Mouse (Mus musculus): Measurements from ENCODE around the gene Hipk4.
"Not testable (repeated sequence)": the region's sequence is repeated elsewhere in the genome, so short reads cannot be mapped to it uniquely, and the experiment has no call there.

Hipk4 gene

DNA sequence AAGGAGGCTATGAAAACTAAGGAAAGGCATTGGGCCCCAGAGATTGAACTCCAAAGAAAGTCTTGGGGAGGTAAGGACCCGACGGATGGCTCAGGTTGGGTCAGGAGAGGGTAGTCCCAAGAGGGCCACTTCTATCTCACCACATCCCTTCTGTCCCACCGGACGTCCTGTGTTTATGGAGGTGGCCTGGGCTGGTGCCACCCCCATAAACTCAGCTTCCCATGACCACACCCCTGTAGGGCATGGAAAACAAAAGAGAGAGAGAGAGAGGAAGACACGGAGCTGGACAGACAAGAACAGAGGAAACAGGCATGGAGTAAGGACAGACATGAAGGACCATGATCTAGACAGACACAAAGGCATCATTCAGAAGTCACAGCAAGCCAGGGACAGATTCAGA lies 29.6 kb upstream of the Hipk4 start:
- in situ Hi-C loops (cut with MboI, MseI), result no loop called here

DNA sequence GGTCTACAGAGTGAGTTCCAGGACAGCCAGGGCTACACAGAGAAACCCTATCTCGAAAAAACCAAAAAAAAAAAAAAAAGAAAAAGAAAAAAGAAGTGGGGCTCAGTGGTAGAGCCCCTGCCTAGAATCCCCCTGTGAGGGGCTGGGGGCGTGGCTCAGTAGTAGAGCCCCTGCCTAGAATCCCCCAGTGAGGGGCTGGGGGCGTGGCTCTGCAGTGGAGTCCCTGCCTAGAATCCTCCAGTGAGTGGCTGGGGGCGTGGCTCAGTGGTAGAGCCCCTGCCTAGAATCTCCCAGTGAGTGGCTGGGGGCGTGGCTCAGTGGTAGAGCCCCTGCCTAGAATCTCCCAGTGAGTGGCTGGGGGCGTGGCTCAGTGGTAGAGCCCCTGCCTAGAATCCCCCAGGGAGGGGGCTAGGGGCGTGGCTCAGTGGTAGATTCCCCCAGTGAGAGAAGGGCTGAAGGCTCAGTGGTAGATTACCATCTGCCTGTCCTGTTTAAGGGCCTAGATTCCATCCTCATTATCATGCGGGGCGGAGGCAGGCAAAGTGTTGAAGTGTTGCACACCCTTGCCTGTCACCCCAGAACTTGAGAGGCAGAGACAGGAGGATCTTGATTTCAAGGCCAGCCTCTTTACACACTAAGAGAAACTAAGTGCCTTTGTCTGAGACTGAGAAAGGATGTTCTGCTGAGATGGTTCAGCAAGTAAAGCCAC lies 28.3 kb upstream of the Hipk4 start:
- in situ Hi-C loops (cut with MboI, MseI), result not testable (repeated sequence)

GRCm38 (mm10) chr7:27499036-27499435 lies 24.0 kb upstream of the Hipk4 start, which contains the start of gene Prx:
Gene Prx (plus strand): TSS chr7:27499324.
- in situ Hi-C loops (cut with MboI, MseI), result no loop called here

DNA sequence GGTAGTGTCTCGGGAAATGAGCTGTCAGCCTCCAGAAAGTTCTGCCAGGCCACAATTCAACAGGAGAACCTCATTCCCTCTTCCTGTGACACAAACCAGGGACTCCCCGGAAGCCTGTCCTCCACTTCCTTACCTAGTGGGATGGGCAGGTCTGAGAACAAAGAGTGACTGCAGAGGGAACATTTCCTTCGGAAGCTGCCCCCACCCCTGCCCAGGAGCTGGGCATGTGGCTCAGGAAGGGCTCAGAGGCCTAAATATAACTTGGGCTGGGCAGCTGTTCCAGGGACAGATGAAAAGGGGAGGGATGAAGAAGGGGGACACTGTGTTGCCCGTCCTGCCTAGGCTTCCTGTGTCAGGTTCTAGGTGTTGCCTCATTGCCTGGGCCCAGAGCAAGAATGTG lies 21.4 kb upstream of the Hipk4 start:
- in situ Hi-C loops (cut with MboI, MseI), result no loop called here

DNA sequence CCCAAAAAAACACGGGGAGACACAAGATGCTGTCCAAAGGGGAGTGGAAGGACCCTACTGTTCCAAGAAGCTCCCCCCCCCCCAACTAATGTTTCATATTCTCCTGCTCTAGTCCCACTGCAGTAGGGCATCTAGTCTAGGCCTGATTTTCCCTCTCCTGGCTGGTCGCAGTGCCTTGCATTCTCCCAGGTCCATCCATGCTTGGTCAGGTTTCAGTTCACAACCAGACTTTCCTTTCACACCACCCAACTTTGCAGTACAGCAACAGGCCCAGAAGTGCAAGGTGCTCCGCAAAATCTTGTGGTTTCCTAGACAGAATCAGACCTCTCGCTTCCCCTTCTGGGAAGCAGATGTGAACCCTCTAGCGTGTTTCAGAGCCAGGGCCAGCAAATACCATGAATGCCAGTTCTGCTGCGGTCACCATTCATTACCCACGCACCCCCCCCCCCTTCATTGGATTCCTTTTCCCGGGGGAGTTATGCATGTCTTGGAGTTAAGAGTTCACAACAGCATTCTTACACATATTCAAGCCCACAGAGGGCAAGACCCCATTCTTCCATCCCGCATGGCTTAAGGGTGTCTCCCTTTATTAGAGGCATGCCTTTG lies 16.2 kb upstream of the Hipk4 start:
- in situ Hi-C loops (cut with MboI, MseI), result loop anchor here (5.0 kb wide), 1 partner anchor 35 kb away; no protein-coding TSS in a partner anchor

- in situ Hi-C loops (cut with MboI, MseI), result loop anchor here (5.0 kb wide), 1 partner anchor 34 kb away; no protein-coding TSS in a partner anchor
Measured at GRCm38 (mm10) chr7:27507711-27508647, 15.1 kb upstream of the Hipk4 start.

- in situ Hi-C loops (cut with MboI, MseI), result loop anchor here (5.0 kb wide), 1 partner anchor 34 kb away; no protein-coding TSS in a partner anchor
Measured at GRCm38 (mm10) chr7:27508648-27509005, 14.4 kb upstream of the Hipk4 start.

- in situ Hi-C loops (cut with MboI, MseI), result no loop called here
Measured at GRCm38 (mm10) chr7:27510809-27511208, 12.3 kb upstream of the Hipk4 start.

GRCm38 (mm10) chr7:27514961-27515360 lies 8.1 kb upstream of the Hipk4 start:
- in situ Hi-C loops (cut with MboI, MseI), result no loop called here

- in situ Hi-C loops (cut with MboI, MseI), result no loop called here
Measured at GRCm38 (mm10) chr7:27518314-27518713, 4.8 kb upstream of the Hipk4 start.

DNA sequence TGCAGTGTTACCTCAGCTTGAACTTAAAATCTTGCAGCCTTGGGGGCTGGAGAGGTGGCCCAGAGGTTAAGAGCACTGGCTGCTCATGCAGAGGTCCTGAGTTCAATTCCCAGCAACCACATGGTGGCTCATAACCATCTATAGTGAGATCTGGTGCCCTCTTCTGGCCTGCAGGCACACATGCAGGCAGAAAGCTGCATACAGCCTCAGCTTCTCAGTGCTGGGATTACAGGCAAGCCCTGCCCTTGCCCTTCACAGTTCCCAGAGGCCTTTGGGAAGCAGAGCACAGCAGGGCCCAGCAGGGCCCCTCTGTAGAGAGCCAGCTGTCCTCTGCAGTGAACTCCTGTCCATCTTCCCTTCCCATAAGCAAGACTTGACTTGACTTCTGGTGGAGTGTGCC lies 3.0 kb upstream of the Hipk4 start:
- in situ Hi-C loops (cut with MboI, MseI), result loop anchor here (10.0 kb wide), 1 partner anchor 185 kb away; the partner anchor contains the start of gene Ltbp4

GRCm38 (mm10) chr7:27520599-27520998 lies 2.5 kb upstream of the Hipk4 start:
- in situ Hi-C loops (cut with MboI, MseI), result loop anchor here (10.0 kb wide), 1 partner anchor 186 kb away; the partner anchor contains the start of gene Ltbp4

GRCm38 (mm10) chr7:27523805-27524204 lies 738 bp downstream of the Hipk4 start:
- in situ Hi-C loops (cut with MboI, MseI), result loop anchor here (10.0 kb wide), 1 partner anchor 189 kb away; the partner anchor contains the start of gene Ltbp4

GRCm38 (mm10) chr7:27526039-27526827 lies 3.2 kb downstream of the Hipk4 start:
- in situ Hi-C loops (cut with MboI, MseI), result loop anchor here (5.0 to 10.0 kb wide), 2 partner anchors 99 to 191 kb away; partner anchors contain the start of gene Ltbp4

DNA sequence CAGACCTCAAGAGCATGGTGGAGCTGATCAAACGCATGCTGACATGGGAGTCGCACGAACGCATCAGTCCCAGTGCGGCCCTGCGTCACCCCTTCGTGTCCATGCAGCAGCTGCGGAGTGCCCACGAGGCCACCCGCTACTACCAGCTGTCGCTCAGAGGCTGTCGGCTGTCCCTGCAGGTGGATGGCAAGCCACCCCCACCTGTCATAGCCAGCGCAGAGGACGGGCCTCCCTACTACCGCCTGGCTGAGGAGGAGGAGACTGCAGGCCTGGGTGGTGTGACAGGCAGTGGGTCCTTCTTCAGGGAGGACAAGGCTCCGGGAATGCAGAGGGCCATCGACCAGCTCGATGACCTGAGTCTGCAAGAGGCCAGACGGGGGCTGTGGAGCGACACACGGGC lies 6.0 kb downstream of the Hipk4 start:
- in situ Hi-C loops (cut with MboI, MseI), result loop anchor here (5.0 to 10.0 kb wide), 2 partner anchors 102 to 194 kb away; partner anchors contain the start of gene Ltbp4

DNA sequence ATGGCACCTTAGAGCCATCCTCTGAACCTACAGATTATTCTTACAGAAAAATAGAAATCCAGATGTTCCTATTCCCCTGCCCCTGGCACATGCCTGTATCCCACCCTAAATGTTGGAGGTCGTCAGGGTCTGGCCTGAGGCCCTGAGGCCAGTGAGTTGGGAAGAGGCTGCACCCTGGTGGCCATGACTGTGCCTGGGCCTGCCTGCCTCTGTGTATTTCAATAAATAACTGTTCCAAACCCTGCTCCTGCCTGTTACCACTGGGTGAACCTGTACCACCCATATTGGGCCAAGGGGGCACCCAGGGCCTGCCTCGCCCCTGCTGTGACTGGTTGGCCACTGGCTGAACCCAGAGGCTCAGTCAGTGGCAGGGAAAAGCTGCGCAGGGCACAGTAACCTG lies 7.9 kb downstream of the Hipk4 start:
- in situ Hi-C loops (cut with MboI, MseI), result no loop called here

GRCm38 (mm10) chr7:27531707-27532106 lies 8.6 kb downstream of the Hipk4 start:
- in situ Hi-C loops (cut with MboI, MseI), result no loop called here

DNA sequence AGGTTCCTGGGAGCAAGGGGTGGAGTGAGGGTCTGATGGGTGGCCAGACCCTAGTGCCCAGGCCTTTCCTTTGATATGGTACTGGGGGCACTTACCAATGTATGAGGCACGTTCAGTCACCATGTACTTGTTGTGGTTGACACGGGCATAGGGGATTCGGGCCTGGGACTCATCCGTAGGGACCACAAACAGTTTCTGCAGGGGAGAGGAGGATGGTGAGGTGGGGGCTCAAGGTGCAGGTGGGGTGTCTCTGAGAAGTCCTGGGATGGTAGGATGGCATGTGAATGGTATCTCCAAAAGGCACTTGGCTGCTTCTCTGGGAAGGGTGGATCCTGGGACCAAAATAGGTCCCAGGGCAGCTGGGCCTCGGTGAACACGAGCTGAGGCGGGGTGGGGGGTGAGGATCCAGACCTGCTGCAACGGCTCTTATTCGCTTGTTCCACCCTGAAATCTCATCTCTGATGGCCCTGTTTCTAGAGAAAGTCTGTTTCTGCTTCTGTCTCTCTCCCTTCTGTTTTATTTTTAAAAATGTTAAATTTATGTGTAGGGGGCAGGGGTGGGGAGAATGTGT lies 9.5 kb downstream of the Hipk4 start:
- in situ Hi-C loops (cut with MboI, MseI), result no loop called here

DNA sequence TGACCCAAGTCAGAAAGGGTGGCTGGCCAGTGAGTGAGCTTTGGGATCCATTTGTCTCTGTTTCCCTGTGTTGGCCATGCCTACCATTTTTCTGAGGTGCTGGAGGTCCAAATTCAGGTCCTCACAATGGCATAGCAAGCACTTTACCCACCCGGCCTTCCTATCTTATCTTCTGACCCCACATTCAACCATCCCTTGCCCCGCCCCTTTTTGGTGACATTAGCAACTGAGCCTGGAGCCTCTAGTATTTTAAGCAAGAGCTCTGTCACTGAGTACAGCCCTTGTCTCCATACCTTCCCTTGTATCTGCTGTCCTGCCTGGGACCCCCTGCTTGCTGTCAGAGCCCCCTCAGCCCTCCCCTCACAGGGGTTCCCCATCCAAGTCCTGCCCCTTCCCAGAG lies 12.3 kb downstream of the Hipk4 start:
- in situ Hi-C loops (cut with MboI, MseI), result no loop called here

- in situ Hi-C loops (cut with MboI, MseI), result no loop called here
Measured at GRCm38 (mm10) chr7:27536618-27537017, 13.6 kb downstream of the Hipk4 start.

GRCm38 (mm10) chr7:27537998-27538397 lies 14.9 kb downstream of the Hipk4 start:
- in situ Hi-C loops (cut with MboI, MseI), result no loop called here

Measured in T-helper 2 cell (primary cell).